Mouse (Mus musculus) thymus, postnatal 10 days (tissue): Measurements from ENCODE around the gene Olfr373.

Source experiments
- DNase-seq, 2 experiments: peaks; one replicate each; pipeline ENCODE4 v3.0.0; 2021; ENCODE audit warnings: low spot score in 2 of 2

Olfr373 gene

DNA sequence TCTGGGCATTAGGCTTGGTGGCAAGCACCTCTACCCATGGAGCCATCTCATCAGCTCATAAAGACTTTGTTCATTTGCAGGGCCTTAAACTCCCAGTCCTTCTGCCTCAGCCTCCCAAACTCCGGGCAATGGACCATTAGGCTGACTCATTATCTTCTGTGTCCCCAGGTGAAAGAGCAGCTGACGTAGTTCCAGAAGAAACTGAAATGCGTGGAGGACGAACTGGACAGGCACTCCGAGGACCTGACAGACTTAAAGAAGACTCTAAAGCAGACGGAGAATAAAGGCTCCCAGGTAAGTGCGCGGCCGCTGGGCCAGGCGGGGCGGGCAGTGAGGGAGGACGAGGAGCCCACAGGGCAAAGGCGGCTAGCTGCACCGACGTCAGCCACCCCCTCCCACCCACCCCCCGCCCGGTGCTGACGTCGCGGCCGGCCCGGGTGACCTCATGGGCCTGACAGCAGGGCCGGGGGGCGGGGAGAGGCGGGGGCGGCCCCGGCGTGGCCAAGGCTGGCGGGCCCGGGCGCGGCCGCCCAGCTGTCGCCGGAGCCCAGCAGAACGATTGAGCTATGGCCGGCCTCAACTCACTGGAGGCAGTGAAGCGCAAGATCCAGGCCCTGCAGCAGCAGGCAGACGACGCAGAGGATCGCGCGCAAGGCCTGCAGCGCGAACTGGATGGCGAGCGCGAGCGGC is 51.9 kb downstream of the Olfr373 start, which contains the start of gene Tpm4:
Gene Tpm4, plus strand, starts transcription at position 220 of the 690 bp plus-strand sequence.
- peak; percentile 26 to 36 for DNase-seq

DNA sequence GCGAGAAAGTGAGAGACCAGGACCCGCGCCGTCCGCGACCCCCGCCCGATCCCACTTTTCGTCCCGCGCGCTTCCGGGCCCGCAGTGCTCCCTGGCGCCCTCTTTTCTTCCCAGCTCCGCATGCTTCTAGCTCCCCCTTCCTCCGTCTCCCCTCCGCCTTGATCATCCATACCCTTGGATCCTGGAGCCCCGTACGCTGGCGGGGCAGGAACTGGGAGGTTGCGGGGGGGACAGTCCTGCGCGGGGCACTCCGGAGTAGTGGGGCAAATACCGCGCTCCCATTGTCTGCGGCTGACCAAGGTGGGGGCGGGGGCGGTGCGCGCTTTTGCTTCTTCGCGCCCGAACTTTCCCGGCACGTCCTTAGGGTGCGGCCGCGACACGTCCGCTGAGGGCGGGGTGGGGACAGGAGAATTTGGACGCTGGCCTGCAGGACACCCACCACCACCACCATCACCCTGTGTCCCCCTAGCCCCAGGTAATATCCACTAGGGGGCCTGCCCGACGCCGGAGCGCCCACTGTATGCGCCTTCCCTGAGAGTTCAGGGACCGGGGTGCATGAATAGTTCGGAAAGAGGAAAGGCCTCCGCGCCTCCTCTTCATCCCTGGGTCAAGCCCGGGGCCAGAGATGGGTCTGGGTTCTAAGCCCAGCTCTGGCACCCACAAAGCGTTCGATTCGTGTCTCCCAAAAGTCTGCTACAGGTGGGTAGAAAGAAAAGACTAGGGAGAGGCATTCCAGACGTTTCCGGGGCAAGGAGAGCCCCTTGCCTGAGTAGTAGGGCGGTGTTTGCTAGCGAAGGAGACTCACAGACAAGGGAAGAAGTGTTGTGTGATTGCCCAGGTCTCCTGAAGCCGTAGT is 52.7 kb downstream of the Olfr373 start:
- DNase-seq, result peak; percentile 59

DNA sequence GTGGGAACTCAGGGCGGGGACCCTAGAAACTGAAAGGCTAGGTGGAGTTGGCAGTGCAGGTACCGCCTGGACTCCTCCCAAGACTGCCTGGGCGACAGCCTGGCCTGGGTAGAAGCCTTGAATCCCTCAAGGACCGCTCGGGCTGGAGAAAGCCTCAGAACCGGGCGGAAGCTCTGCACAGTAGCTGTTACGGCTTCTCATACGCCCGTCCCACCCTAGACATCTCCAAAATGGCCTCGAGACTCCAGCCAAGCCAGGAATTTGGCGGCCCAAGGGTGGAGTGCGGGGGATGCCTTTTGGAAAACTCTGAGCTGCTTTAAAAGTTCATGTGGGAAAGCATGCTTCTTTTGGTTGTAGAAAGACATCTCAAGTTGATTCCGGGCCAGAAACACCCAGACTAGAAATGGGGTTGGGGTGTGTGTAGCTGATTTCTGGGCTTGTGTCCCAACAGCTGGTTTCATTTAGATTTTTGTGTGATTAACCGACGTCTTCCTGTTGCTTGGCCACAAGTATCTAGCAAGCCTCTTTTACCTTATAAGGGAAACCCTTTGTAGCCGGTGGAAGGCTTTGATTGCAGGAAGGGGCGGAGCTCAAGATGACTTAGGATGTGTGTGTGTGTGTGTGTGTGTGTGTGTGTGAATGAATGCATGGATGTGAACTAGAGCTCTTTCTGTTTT is 53.5 kb downstream of the Olfr373 start:
- peak; percentile 82 to 85 for DNase-seq

DNA sequence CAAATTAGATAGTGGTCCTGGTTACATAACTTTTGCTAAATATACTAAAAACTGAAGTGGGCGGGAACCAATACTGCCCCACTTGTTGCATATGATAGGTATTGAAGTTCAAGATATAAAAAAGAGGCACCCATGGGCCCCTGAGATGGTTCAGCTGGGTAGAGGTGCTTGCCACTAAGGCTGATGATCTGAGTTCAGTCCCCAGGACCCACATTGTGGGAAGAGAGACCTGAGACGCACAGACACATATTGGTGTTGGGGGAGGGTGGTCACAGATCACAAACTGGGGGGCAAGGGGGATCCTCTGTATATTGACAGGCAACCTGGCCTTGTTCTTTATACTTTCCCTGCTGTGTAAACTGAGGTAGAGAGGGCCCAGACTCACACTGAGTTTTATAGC is 54.5 kb downstream of the Olfr373 start:
- no peak for DNase-seq

DNA sequence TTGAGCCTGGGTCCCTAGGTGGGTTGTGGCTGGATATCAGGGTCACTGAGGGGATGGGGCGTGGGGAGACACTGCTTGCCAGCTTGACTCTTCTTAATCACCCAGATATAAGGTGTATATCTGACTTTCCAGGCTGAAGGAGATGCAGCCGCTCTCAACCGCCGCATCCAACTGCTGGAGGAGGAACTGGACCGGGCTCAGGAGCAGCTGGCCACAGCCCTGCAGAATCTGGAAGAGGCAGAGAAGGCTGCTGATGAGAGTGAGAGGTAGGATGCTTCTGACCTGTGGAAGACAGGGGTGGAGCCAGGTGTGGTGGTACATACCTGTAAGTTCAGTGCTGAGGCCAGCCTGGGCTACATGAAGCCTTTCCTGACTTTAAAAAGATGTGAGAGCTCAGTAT is 55.5 kb downstream of the Olfr373 start:
- DNase-seq, result no peak

DNA sequence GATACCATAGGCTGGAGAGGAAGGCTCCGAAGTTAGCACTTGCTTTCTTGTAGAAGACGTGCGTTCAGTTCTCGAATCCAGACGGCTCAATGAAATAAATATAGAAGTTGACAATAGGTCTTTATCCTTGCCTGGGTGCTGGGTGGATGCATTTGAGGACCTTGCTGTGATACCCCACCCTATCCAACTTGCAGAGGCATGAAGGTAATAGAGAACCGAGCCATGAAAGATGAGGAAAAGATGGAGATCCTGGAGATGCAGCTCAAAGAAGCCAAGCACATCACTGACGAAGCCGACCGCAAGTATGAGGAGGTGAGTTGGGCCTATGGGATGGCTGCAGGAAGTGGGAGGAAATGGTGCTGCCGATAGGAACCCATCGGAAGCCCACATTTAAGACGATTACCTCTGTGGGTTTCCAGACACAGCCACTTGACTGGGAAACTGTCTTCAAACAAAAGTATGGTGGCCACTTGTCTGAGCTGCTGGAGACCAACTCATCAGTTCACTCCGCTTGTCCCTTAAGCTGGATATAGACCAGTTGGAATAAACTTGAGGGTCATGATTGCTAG is 60.4 kb downstream of the Olfr373 start:
- DNase-seq, result no peak

DNA sequence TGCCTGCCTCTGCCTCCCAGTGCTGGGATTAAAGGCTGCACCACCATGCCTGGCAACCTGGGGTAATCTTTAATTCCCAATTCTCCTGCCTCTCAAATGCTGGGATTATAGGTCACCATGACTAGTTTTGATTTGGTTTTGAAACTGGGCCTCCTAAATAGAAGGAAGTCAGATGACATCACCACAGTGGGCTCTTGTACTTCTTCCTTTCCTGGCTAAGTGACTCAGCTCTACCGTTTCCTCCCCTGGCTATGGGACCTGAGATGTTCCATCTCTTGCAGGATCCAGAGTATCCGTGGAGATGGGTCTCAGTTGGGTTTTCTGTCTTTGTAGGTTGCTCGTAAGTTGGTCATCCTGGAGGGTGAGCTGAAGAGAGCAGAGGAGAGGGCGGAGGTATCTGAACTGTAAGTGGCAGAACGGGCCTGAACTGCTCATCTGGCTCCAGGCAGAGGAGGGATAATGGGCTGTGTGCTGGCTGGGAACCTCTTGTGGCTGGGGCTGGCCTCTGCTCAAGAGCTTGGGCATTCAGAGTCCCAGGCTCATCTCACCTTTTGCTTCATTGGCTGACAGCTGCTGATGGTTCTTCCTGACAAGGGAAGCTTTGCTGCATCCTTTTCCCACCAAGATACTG is 61.5 kb downstream of the Olfr373 start:
- DNase-seq, result no peak

DNA sequence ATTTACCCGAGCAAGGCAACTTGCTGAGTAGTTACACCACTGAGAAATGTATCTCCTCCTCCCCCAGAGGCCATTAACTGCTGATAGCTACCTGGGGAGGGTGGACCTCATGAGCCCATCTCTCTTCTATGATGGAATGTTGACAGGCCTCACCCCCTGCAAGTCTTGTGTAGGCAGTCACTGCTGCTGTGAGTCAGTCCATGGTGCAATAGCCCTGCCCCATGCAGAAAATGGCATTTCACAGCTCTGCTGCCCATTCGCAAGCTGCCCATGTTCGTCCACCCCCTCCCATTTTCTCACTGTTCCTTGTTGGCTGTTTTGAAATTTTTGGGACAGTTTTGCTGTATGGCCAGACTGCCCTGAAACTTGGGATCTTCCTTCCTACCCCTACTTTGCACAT is 62.5 kb downstream of the Olfr373 start:
- no peak for DNase-seq

DNA sequence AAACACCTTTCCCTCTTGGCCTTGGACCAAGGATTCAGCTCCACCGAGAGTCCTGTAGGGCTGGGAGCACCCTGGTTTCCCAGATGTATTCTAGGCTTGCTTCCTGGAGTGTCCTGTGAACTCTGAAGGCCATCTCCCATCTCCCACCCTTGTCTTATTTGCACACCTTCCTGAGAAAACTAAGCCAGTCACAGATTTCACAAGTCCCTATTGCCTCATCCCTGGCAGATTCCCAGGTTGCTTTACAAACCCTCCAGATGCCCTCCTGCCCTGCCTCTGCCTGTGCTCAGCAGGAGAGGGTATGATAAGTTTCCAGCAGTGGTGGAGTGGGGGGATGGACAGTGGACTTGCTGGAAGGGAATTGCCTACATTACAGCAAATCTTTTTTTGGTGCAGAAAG is 63.1 kb downstream of the Olfr373 start:
- no peak for DNase-seq

DNA sequence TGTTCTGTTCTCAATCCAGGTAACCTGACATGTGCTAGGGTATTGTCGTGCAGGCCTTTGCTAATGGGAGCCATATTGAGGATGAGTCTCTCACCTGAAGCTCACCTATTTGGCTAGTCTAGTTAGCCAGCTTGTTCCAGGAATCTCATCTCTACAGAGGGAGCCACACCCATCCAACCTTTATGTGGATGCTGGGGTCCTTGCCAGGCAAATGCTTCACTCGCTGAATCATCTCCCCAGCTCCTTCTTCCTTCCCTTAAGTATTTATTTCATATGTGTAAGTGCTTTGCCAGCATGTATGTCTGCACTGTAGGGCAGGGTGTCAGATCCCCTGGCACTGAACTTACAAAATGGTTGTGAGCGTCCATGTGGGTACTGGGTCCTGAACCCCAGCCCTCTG is 63.6 kb downstream of the Olfr373 start:
- DNase-seq, result no peak

DNA sequence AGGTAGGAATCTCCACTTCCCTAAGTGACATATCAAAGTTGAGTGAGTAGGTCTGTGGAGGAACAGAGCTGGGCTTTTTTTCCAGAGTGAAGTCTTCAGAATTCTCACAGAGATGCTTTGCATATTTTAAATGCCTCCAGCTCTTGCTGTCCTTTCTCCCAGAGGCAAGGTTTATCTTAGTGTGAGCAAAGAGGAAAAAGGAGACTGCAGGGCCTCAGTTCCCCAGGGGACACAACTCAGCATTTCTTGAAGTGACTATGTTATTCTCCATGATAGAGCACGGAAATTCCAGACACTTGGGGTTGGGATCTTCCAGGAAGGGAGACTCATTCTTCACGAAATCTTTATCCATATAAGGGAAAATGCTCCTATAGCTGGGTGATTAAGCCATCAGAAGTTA is 64.3 kb downstream of the Olfr373 start:
- no peak for DNase-seq

DNA sequence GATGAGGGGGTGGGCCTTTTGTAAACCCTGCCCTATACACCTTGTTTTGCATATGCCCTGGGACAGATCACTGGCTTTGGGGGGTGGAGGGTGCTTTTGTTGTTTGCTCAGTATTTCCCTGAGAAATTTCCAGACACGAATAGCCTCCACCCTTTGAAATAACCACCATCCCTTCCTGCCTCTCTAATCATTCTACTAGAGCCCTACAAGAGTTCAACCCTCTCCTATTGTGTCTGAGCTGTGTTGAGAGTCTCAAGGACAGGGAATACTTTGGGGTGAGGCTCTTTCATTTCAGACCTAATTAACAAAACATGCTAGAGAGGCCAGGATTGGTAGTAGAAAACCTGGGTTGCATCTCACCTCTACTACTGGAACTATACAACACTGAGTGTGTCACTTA is 66.1 kb downstream of the Olfr373 start:
- no peak for DNase-seq

DNA sequence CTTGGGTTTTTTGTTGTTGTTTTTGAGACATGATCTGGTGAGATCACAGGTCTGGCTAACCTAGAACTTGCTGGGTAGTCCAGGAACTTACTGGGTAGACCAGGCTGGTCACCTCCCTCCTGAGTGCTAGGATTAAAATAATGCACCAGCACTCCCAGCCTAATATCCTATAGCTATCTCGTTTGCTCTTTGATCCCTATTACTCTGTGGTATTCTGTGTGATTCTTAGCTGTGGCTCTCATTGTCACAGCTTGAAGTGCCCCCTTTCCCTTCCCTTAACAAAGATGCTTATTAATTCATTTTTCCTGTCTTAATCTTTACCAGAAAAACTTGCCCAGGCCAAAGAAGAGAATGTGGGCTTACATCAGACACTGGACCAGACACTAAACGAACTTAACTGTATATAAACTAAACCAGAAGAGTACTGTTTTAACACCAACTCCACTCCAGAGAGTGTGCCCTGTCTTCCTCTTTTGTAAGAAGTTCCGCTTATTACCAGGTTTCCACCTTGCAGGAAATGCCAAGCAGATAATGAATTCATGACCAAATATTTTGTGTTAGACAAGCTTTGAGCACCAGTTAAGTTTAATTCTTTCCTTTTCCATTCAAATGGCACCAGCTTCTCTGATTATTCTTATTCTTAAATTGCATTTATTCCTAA is 68.6 kb downstream of the Olfr373 start:
- DNase-seq, result no peak
